Mouse (Mus musculus): ENCODE results near the gene Cacna2d2. TPM values are rescaled to one million over a fixed set of nuclear protein-coding genes. Genes with fewer than 3 reads are reported as not detected.

The Cacna2d2 gene
- total and polyA plus RNA-seq, 3 experiments: 0.67 TPM; not detected in 2

- no peak for TF ChIP-seq BHLHE40 (IDR thresholded peaks at IDR 0.05; ENCODE audit: borderline replicate concordance, low read depth, low read length)
- no peak for TF ChIP-seq ETS1 (IDR thresholded peaks at IDR 0.05; ENCODE audit: low read depth, low read length)
- TF ChIP-seq JUND (IDR thresholded peaks at IDR 0.05; ENCODE audit: low read depth, low read length): no peak
- TF ChIP-seq ZMIZ1 (IDR thresholded peaks at IDR 0.05; ENCODE audit: low read depth, low read length): no peak
- TF ChIP-seq POLR2AphosphoS5 (IDR thresholded peaks at IDR 0.05; ENCODE audit: borderline replicate concordance, low read depth, low read length): no peak
- no peak for TF ChIP-seq E2F4 (IDR thresholded peaks at IDR 0.05; ENCODE audit: borderline replicate concordance, low read depth, low read length)
- no peak for TF ChIP-seq RAD21 (IDR thresholded peaks at IDR 0.05; ENCODE audit: low read depth, low read length)
- TF ChIP-seq GATA1 (IDR thresholded peaks at IDR 0.05; ENCODE audit: low read depth, low read length): no peak
- TF ChIP-seq EP300 (IDR thresholded peaks at IDR 0.05; ENCODE audit: low read depth in 1 of 2, low read length in 2 of 2): no peak
- no peak for TF ChIP-seq CTCF (IDR thresholded peaks at IDR 0.05 in 2 of 3, conservative IDR thresholded peaks at IDR 0.05 in 1 of 3; ENCODE audit: control insufficient read depth in 1 of 3, insufficient read depth in 1 of 3, low read depth in 2 of 3, low read length in 3 of 3, poor library complexity in 1 of 3, severe bottlenecking in 1 of 3)
- no peak for TF ChIP-seq HCFC1 (IDR thresholded peaks at IDR 0.05; ENCODE audit: low read depth, low read length)
- no peak for TF ChIP-seq MYC (IDR thresholded peaks at IDR 0.05; ENCODE audit: low read depth, low read length)
- no peak for TF ChIP-seq USF2 (IDR thresholded peaks at IDR 0.05; ENCODE audit: borderline replicate concordance in 1 of 2, insufficient read depth in 1 of 2, low read depth in 1 of 2, low read length in 2 of 2)
- no peak for TF ChIP-seq ZC3H11A (IDR thresholded peaks at IDR 0.05; ENCODE audit: low read depth, low read length)
- TF ChIP-seq MYB (IDR thresholded peaks at IDR 0.05; ENCODE audit: low read depth, low read length): no peak
- no peak for TF ChIP-seq RCOR1 (IDR thresholded peaks at IDR 0.05; ENCODE audit: low read depth, low read length)
- TF ChIP-seq SIN3A (IDR thresholded peaks at IDR 0.05; ENCODE audit: low read length): no peak
- no peak for TF ChIP-seq TCF12 (IDR thresholded peaks at IDR 0.05; ENCODE audit: low read depth, low read length)
Observed at GRCm38 (mm10) chr9:107442891-107443290, 43.5 kb downstream of the Cacna2d2 start.

GRCm38 (mm10) chr9:107443324-107443723, 43.9 kb downstream of the Cacna2d2 start:
- no peaks in the 10 kb centered on the region for H3K9me3 ChIP-seq (replicated peaks; ENCODE audit: insufficient read depth, low read length)
- peaks cover 0 to under 1% of the 10 kb centered on the region in 2 experiments; a peak in 1 of 4 replicates for H3K27me3 ChIP-seq (ENCODE audit: control insufficient read depth in 1 of 2, insufficient read depth in 2 of 2, low read length in 2 of 2)
- no peak overlapping the region for H3K9ac ChIP-seq (ENCODE audit: control insufficient read depth, low read depth, low read length, poor library complexity, severe bottlenecking)
- no peaks in the 10 kb centered on the region for H3K4me1 ChIP-seq (ENCODE audit: control insufficient read depth in 1 of 2, insufficient read depth in 2 of 2, low read length in 2 of 2)
- H3K4me3 ChIP-seq (ENCODE audit: control insufficient read depth in 1 of 2, insufficient read depth in 1 of 2, low read depth in 2 of 2, low read length in 2 of 2): no peak overlapping the region
- DNase-seq (ENCODE audit: low read depth, low spot score): no peak
- H3K79me2 ChIP-seq (ENCODE audit: control insufficient read depth, insufficient read depth, low read length, poor library complexity): no peaks in the 10 kb centered on the region
- no peak for TF ChIP-seq RCOR1 (IDR thresholded peaks at IDR 0.05; ENCODE audit: low read depth, low read length)
- no peak for TF ChIP-seq TAL1 (IDR thresholded peaks at IDR 0.05; ENCODE audit: low read length)
- TF ChIP-seq MXI1 (IDR thresholded peaks at IDR 0.05; ENCODE audit: low read depth, low read length): no peak
- TF ChIP-seq USF1 (IDR thresholded peaks at IDR 0.05; ENCODE audit: low read depth, low read length): no peak
- TF ChIP-seq SIN3A (IDR thresholded peaks at IDR 0.05; ENCODE audit: low read length): no peak
- TF ChIP-seq POLR2A (IDR thresholded peaks at IDR 0.05; ENCODE audit: control insufficient read depth in 1 of 2, insufficient read depth in 1 of 2, low read depth in 1 of 2, low read length in 2 of 2, poor library complexity in 1 of 2): no peak
- no peak for TF ChIP-seq ZNF384 (IDR thresholded peaks at IDR 0.05; ENCODE audit: low read depth, low read length)
- no peak for TF ChIP-seq ELF1 (IDR thresholded peaks at IDR 0.05; ENCODE audit: low read depth, low read length)
- TF ChIP-seq ZMIZ1 (IDR thresholded peaks at IDR 0.05; ENCODE audit: low read depth, low read length): no peak
- no peak for TF ChIP-seq JUND (IDR thresholded peaks at IDR 0.05; ENCODE audit: low read depth, low read length)
- TF ChIP-seq RAD21 (IDR thresholded peaks at IDR 0.05; ENCODE audit: low read depth, low read length): no peak
- TF ChIP-seq E2F4 (IDR thresholded peaks at IDR 0.05; ENCODE audit: borderline replicate concordance, low read depth, low read length): no peak
- no peak for TF ChIP-seq MYC (IDR thresholded peaks at IDR 0.05; ENCODE audit: low read depth, low read length)
- TF ChIP-seq ETS1 (IDR thresholded peaks at IDR 0.05; ENCODE audit: low read depth, low read length): no peak
- TF ChIP-seq NELFE (IDR thresholded peaks at IDR 0.05; ENCODE audit: low read depth, low read length): no peak
- no peak for TF ChIP-seq MAZ (IDR thresholded peaks at IDR 0.05; ENCODE audit: low read depth, low read length)
- TF ChIP-seq EP300 (IDR thresholded peaks at IDR 0.05; ENCODE audit: low read depth in 1 of 2, low read length in 2 of 2): no peak
- H3K36me3 ChIP-seq (ENCODE audit: control insufficient read depth in 1 of 2, insufficient read depth in 2 of 2, low read length in 2 of 2): no peaks in the 10 kb centered on the region
- H3K27ac ChIP-seq (ENCODE audit: control insufficient read depth, low read depth, low read length): no peak overlapping the region

More at GRCm38 (mm10) chr9:107442891-107443290, 43.5 kb downstream of the Cacna2d2 start:
- no peak for DNase-seq (ENCODE audit: low read depth, low spot score)
- Histone ChIP-seq H3K9ac (ENCODE audit: control insufficient read depth, low read depth, low read length, poor library complexity, severe bottlenecking) (no peak overlapping the region), H3K36me3 (ENCODE audit: control insufficient read depth in 1 of 2, insufficient read depth in 2 of 2, low read length in 2 of 2) (no peaks in the 10 kb centered on the region), H3K27me3 (ENCODE audit: control insufficient read depth in 1 of 2, insufficient read depth in 2 of 2, low read length in 2 of 2) (peaks cover 0 to 3% of the 10 kb centered on the region in 2 experiments; a peak in 2 of 4 replicates), H3K9me3 (replicated peaks; ENCODE audit: insufficient read depth, low read length) (no peaks in the 10 kb centered on the region), H3K4me1 (ENCODE audit: control insufficient read depth in 1 of 2, insufficient read depth in 2 of 2, low read length in 2 of 2) (no peaks in the 10 kb centered on the region), H3K4me3 (ENCODE audit: control insufficient read depth in 1 of 2, insufficient read depth in 1 of 2, low read depth in 2 of 2, low read length in 2 of 2) (no peak overlapping the region), H3K79me2 (ENCODE audit: control insufficient read depth, insufficient read depth, low read length, poor library complexity) (no peaks in the 10 kb centered on the region), H3K27ac (ENCODE audit: control insufficient read depth, low read depth, low read length) (no peak overlapping the region)
